ENCODE assay signal across 19 mouse cellular contexts in the genomic region with DNA sequence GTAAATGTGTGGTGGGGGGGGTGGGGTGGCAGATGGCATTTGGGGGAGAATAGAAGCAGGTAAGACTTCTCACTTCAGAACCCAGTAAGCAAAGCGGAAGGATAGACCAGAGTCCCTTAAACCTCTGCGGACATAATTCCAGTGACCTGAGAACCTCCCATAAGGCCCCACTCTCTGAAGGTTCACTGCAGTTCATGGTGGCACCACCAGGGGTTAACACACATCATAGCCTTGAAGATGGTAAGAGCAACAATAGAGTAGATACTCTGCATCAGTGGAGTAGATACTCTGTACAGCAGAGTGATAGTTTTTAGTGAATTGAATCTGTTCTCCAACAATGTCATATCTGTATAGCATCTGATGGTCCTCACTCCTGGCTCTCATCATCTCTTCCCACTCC. TPM values are rescaled to one million over a fixed set of nuclear protein-coding genes. Genes with fewer than 3 reads are reported as not detected.
A peak's percentile ranks its signal among the peaks of the same experiment; 100 is the strongest.
DNase-seq lines count a peak whose midpoint lies in the region; ATAC-seq and TF ChIP-seq lines count a peak whose summit lies in the region.
"Had no signal": no experiment of that assay in that cellular context is flagged by ENCODE, and none has a peak within 500 bp of the region (broad histone marks: within the 10 kb centered on the region; RNA-seq: fewer than 3 reads in every experiment).

No protein-coding gene starts in this region.

- TF ChIP-seq EP300 in liver, embryonic 14.5 days (IDR thresholded peaks at IDR 0.05; ENCODE audit: low read depth): no peak

- no peak for ATAC-seq in liver, embryonic 14.5 days (ENCODE audit: insufficient read depth)
- ATAC-seq in liver, embryonic 11.5 days (replicated peaks; ENCODE audit: low FRiP score): no peak

- peak; percentile 38 for DNase-seq in embryo, embryonic 10.5 days (ENCODE audit: low spot score)
- DNase-seq in embryo, embryonic 11 days: no peak
- DNase-seq in liver, embryonic 14.5 days (ENCODE audit: low read depth in 3 of 3, low spot score in 3 of 3): no peak
- no peak for DNase-seq in liver, embryonic 11.5 days (ENCODE audit: low spot score)
- peak; percentile 36 to 51 for DNase-seq in B cell, adult 2 months
- DNase-seq in ZHBTc4 (ENCODE audit: low read depth, low spot score): peak; percentile 68
- DNase-seq in adrenal gland, postnatal 36 days: no peak
- no peak for DNase-seq in gastrocnemius, postnatal 10 days
- DNase-seq: cerebellum, adult 11-12 months; heart, adult 11 months; heart, postnatal 4 days; kidney, adult 2 months had no signal

- TF ChIP-seq CTCF in liver, embryonic 14.5 days (IDR thresholded peaks at IDR 0.05; ENCODE audit: low read depth): peak; percentile 35

- no peak overlapping the region for H3K4me3 ChIP-seq in liver, embryonic 14.5 days (ENCODE audit: insufficient read depth in 1 of 2, low read depth in 2 of 2, low read length in 2 of 2)
- H3K4me3 ChIP-seq in liver, embryonic 11.5 days (ENCODE audit: low read depth, low read length): no peak overlapping the region

- no peak overlapping the region for H3K27ac ChIP-seq in liver, embryonic 14.5 days
- no peak overlapping the region for H3K27ac ChIP-seq in liver, embryonic 11.5 days (ENCODE audit: low read depth, low read length)

- H3K9me3 ChIP-seq in liver, embryonic 14.5 days (ENCODE audit: control insufficient read depth, low read length): no peaks in the 10 kb centered on the region
- no peaks in the 10 kb centered on the region for H3K9me3 ChIP-seq in liver, embryonic 11.5 days (ENCODE audit: control insufficient read depth, low read length)

- H3K36me3 ChIP-seq in liver, embryonic 14.5 days (replicated peaks; ENCODE audit: control insufficient read depth, insufficient read depth, low read depth): no peaks in the 10 kb centered on the region
- H3K36me3 ChIP-seq in liver, embryonic 11.5 days (ENCODE audit: control insufficient read depth, insufficient read depth, low read length): peaks cover 10% of the 10 kb centered on the region

- H3K27me3 ChIP-seq in liver, embryonic 14.5 days (ENCODE audit: control insufficient read depth, insufficient read depth, low read length): no peaks in the 10 kb centered on the region
- no peaks in the 10 kb centered on the region for H3K27me3 ChIP-seq in liver, embryonic 11.5 days (replicated peaks; ENCODE audit: control insufficient read depth, insufficient read depth, low read length)

- no peak overlapping the region for H3K4me2 ChIP-seq in liver, embryonic 14.5 days (ENCODE audit: low read depth)
- H3K4me2 ChIP-seq in liver, embryonic 11.5 days: no peak overlapping the region

- WGBS in liver, embryonic 14.5 days (ENCODE audit: insufficient replicate concordance): 83% methylated on average over 2 of the region's 2 CpGs
- 92% methylated on average over 2 of the region's 2 CpGs for WGBS in liver, embryonic 11.5 days

- H3K9ac ChIP-seq in liver, embryonic 14.5 days (replicated peaks): no peak overlapping the region
- no peak overlapping the region for H3K9ac ChIP-seq in liver, embryonic 11.5 days (ENCODE audit: low read depth, low read length)

- peaks cover 11 to 18% of the 10 kb centered on the region in 2 experiments for H3K4me1 ChIP-seq in liver, embryonic 14.5 days (replicated peaks; ENCODE audit: control insufficient read depth in 2 of 2, insufficient read depth in 2 of 2, low read length in 1 of 2)
- peaks cover 17% of the 10 kb centered on the region for H3K4me1 ChIP-seq in liver, embryonic 11.5 days (replicated peaks; ENCODE audit: control insufficient read depth, insufficient read depth, low read length)

RNA-seq across cellular contexts. Expression of gene Smim11, which starts 4.4 kb away (rescaled TPM):
- 15.4 and 24.8 TPM in 2 replicates for polyA plus RNA-seq in liver, embryonic 14.5 days (2012; rRNA removed)
- 53.1 and 58.9 TPM in 2 replicates for polyA plus RNA-seq in liver, embryonic 14.5 days (2014; fragmentation: Nextera tagmentation; extraction: Ambion mirVana)
- polyA plus RNA-seq in liver, embryonic 11.5 days (2014; fragmentation: Nextera tagmentation; extraction: Ambion mirVana): 106 and 117 TPM in 2 replicates
- total RNA-seq in adrenal gland, postnatal 36 days (2021): 10 to 100 TPM; 56.5 to 61.6 TPM
- total RNA-seq in gastrocnemius, postnatal 10 days (2021): 10 to 100 TPM; 81.1 to 84.7 TPM

RNA-seq across cellular contexts. Expression of gene Kcne2, which starts 13.3 kb away (rescaled TPM):
- polyA plus RNA-seq in liver, embryonic 14.5 days (2012; rRNA removed): not detected in 2 replicates
- polyA plus RNA-seq in liver, embryonic 14.5 days (2014; fragmentation: Nextera tagmentation; extraction: Ambion mirVana): not detected in 2 replicates
- polyA plus RNA-seq in liver, embryonic 11.5 days (2014; fragmentation: Nextera tagmentation; extraction: Ambion mirVana): 0.26 TPM in 1 of 2 replicates, not detected in the other
- total RNA-seq in adrenal gland, postnatal 36 days (2021): under 1 TPM in 1 of 2 experiments, not detected in 1; 0.16 TPM
- not detected for total RNA-seq in gastrocnemius, postnatal 10 days (2021)
- total RNA-seq: common myeloid progenitor, adult 5-6 weeks; megakaryocyte, adult 5-6 weeks had no signal
- polyA plus RNA-seq: C2C12; kidney, adult 2 months; liver, embryonic 16.5 days had no signal

RNA-seq across cellular contexts. Expression of gene Fam243, which starts 15.7 kb away (rescaled TPM):
- 0.01 and 0.02 TPM in 2 replicates for polyA plus RNA-seq in liver, embryonic 14.5 days (2012; rRNA removed)
- polyA plus RNA-seq in liver, embryonic 14.5 days (2014; fragmentation: Nextera tagmentation; extraction: Ambion mirVana): not detected in 2 replicates
- polyA plus RNA-seq in liver, embryonic 11.5 days (2014; fragmentation: Nextera tagmentation; extraction: Ambion mirVana): not detected in 2 replicates
- not detected for total RNA-seq in adrenal gland, postnatal 36 days (2021)
- not detected for total RNA-seq in gastrocnemius, postnatal 10 days (2021)
- total RNA-seq: common myeloid progenitor, adult 5-6 weeks; layer of hippocampus, adult 8-10 months; left cerebral cortex, postnatal 36 days; megakaryocyte, adult 5-6 weeks had no signal
- polyA plus RNA-seq: C2C12; liver, embryonic 16.5 days; stomach, embryonic 16.5 days had no signal

RNA-seq across cellular contexts. Expression of gene Kcne1, which starts 53.7 kb away (rescaled TPM):
- polyA plus RNA-seq in liver, embryonic 14.5 days (2012; rRNA removed): not detected in 2 replicates
- polyA plus RNA-seq in liver, embryonic 14.5 days (2014; fragmentation: Nextera tagmentation; extraction: Ambion mirVana): not detected in 2 replicates
- 0.05 TPM in 1 of 2 replicates, not detected in the other for polyA plus RNA-seq in liver, embryonic 11.5 days (2014; fragmentation: Nextera tagmentation; extraction: Ambion mirVana)
- not detected for total RNA-seq in adrenal gland, postnatal 36 days (2021)
- total RNA-seq in gastrocnemius, postnatal 10 days (2021): not detected
- total RNA-seq: common myeloid progenitor, adult 5-6 weeks; layer of hippocampus, adult 8-10 months; left cerebral cortex, postnatal 36 days; megakaryocyte, adult 5-6 weeks had no signal
- polyA plus RNA-seq: liver, embryonic 16.5 days had no signal

Comparison
In these comparisons a context has a peak if more than half of its experiments do, and no peak if none do; other contexts are left out.
1. DNase-seq: peak in embryo, embryonic 10.5 days (single experiment), B cell, adult 2 months (2 of 2) and ZHBTc4 (single experiment); none in embryo, embryonic 11 days (single experiment), liver, embryonic 14.5 days (0 of 3), liver, embryonic 11.5 days (single experiment), adrenal gland, postnatal 36 days (0 of 2) and gastrocnemius, postnatal 10 days (single experiment).